Mouse (Mus musculus) adrenal gland, postnatal 36 days (tissue): ENCODE measurements at regions not wholly inside any gene's neighbourhood (a gene's known extent, or its start where the extent isn't known, plus 50 kb on each side); places are given as distances from the start of the nearest gene placed in this dataset.
A peak's percentile ranks its signal among the peaks of the same experiment; 100 is the strongest.
"Not testable (repeated sequence)": the region's sequence is repeated elsewhere in the genome, so short reads cannot be mapped to it uniquely, and the experiment has no call there.

ENCODE experiments used
- DNase-seq, 2 experiments: peaks; one replicate each; pipeline ENCODE4 v3.0.0; 2021; ENCODE audit warnings: mixed read lengths in 1 of 2

DNA sequence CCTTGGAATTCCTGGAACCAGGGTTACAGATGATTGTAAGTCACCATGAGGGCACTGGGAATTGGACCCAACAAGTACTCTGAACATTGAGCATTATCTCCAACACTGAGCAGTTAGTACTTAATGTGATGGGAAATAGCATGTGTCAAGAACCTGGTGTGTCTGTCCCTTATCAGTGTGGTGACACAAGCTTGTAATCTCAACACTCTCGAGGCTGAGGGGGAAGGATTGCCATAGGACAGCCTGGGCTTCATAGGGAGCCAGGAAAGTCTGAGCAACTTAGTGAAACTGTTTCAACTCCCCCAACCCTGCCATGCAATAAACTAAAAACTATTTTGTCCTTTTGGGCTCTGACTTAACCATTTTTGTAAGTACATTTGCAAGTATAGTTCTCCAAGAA is 100.0 kb downstream of the Wdr20rt start:
- DNase-seq = no peak

DNA sequence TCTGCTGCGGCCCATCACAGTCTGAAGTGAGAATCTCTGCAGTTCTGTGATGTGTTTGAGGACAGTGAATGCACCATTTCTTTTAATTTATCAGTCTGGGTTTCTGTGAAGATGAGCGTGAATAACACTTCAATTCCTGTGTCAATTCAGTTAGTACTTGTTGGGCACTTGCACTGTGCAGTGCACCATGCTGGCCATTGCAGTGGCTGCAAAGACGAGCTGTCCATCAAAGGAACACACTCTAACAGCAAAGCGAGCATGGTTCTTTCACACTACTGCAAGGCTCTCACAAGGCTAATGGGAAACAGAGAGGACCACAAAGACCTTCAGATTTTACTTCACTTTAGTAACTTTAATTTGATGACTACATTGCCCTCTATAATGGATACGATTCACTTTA is 103.2 kb downstream of the Wdr20rt start:
- no peak for DNase-seq

DNA sequence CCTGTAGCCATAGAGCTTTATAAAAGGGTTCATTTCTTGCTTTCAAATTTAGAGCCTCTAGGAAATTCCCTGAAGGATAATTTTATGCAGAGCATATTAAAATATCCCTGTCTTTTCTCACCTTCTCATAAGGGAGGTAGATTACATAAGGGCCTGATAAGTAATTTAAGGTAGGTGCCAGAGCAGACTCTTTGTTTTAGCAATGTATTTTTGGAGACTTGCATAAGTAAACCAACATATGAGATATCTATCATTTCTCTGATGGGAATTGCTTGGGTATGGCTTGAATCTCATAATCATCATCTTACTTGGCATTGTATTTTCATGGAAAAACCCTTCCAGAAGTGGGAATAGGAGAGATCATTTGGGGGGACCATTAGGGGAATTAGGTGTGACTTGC is 104.4 kb downstream of the Wdr20rt start:
- DNase-seq = no peak

DNA sequence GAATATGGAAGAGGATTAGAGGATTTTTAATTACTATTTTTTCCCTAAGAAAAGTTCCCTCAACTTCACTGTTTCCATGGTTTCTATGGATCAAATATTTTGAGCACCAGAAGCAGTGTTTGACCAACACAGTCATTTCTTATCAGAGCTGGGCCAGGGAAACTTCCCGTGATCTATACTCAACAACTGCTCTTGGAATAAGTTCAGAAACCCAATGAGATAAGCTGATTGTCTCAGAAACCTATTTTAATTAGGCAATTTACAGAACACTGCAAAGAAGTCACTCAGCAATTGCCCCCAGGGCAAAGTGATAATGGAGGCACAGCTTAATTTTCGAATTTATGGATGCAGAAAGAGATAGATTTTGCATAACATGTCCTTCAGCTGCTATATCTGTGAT is 114.7 kb downstream of the Wdr20rt start:
- no peak for DNase-seq

DNA sequence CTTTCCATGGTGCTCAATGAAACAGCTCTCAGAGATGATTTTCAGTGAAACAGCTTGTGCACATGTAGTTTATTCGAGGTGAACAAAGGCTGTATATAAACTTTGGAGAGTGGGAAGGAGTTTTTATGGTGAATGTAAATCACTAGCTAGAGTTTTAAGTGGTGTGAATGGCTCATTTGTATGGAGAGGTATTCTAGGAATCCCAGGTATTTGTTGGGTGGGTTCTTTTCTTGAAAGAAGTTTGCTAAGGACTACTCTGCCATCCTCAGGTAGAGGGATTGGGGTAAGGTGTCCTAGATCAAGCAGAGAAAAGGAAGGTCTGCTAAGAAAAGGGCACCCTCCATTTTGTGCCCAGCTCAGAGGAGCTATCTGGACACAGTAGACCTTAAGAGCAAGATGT is 121.9 kb downstream of the Wdr20rt start:
- no peak for DNase-seq

DNA sequence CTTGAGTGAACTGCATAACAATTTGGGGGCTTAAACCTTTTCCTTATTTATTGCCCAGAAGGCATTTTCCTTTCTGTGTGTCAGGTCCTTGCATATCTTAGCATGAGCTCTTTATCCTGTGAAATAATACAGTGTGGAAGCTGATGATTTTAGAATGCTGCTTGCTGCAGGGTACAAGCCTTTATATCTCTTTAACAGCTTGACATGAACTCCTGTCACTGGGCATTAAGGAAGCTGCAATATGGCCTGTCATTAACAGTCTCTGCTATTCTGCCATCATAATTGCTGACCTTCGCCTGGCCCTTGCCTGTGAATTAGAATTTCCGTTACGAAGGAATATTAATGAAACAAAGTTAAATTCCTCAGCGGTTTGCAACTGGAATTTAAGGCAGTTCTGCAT is 124.2 kb downstream of the Wdr20rt start:
- no peak for DNase-seq

DNA sequence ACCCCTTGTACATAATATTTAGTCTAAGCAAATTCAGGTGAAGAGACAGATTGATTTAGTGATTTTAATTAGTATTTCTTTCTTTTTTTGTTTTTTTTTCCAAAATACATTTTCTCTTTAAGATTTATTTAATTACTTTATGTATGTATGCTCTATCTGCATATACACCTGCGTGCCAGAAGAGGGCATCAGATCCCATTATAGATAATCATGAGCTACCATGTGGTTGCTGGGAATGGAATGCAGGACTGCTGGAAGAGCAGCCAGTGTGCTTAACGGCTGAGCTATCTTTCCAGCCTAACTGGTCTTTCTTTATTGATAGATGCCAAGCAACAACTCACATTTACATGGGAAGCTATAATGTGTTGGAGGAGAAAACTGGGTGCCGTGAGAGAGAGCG is 138.9 kb downstream of the Wdr20rt start:
- no peak for DNase-seq

DNA sequence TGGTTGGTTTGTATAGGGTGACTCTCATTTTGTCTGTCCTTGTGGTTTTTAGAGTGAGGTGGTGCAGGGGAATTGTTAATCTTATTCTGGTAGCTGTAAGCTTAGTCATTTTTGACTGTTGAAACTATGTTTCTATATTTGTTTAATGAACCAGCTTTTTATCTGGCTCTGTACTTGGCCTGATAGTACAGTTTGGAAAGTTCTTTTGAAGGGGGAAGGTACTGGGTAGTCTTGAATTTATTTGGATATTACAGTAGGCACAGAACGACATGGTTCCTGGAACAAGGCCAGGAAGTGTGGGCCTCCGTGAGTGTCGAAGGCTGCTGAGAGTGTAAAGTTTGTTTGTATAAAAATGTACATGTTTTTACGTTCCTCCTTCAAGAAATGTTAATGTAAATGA is 142.0 kb downstream of the Wdr20rt start:
- DNase-seq = no peak

DNA sequence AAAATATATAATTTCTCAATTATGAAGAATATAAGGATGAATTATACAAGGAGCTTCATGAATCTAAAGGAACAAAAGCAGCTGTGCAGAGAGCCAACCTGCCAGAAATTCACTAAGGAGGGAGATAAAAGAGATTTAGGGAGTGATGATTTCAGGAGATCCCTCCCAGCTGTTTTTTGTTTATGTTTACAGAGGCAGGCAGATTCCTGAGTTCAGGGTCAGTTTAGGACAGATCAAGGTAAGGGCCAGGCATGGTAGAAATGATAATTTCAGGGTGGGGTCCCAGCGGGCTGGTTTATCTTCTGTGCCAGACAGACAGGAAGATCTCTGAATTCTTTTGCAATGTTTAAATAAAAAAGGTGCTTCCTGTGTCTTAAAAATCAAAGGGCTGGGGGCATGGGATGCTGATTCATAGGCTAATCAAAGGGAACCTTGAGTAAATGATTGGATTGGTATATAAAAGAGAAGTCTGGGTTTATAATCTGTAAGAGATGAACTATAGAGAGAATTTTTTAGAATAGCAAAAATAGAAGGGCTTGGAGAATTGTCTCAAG is 142.6 kb downstream of the Wdr20rt start:
- DNase-seq = no peak

DNA sequence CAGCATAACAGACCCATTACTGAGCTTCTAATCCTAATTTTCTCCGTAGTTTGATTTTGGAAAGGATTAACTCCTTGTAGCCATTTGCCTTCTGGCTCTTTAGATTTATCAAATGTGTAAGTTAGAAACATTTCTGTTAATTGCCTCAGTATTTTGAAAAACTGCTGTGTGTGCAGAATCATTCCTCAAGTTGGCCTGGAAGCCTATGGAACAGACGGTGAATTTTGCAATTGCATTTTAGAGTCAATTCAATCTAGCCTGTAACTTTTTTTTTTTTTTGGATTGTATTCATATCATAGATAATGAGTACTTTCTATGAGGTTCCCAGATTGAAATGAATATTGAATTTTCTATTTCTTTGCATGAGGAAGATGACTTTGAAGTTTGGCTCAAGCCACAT is 146.3 kb downstream of the Wdr20rt start:
- DNase-seq = no peak

DNA sequence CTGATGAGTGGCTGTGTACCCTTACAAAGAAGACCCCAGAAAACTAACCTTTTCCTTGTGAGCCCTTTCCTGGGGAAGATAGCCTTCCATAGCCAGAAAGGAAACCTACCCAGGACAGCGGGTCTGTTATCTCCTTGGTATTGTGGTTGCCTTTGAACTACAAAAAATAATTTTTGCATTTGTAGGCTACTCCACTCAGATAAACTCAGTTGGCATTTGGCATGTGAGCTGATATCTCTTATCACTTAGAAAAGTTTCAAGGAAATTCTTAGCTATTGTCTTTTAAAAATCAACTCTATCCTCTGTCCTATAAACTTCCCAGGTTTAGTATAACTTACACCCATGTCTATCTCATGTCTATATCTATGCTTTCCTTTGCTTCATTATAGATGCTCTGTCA is 154.0 kb downstream of the Wdr20rt start:
- no peak for DNase-seq

DNA sequence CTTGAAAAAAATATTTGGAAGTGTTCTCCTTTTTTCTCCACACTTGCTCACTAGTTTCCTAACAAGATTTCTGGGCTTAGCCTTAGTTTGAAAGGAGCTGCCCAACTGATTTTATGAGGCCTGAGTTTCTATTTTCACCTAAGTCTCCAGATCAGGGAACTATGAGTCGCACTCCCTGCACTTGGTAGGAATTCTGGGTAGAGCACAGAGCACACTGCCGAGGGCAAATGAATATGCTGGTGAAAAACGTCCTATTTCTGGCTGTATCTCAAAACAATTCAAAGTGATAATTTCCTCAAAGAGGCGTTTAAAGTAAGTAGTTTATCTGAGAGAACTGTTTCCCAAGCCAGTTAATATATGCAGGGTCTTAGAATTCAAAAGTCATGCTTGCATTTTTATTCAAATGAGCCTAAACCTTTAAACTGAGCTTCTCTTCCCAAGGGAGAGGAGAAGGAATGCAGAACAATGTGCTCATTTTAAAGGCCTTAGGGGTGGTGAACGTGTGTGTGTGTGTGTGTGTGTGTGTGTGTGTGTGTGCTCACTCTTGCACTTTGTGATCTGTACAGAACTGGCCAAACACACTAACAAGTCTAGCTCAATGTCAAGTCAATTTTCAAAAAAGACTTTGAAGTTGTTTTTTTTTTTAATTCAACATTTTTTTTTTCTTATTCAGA is 156.9 kb downstream of the Wdr20rt start:
- no peak for DNase-seq

DNA sequence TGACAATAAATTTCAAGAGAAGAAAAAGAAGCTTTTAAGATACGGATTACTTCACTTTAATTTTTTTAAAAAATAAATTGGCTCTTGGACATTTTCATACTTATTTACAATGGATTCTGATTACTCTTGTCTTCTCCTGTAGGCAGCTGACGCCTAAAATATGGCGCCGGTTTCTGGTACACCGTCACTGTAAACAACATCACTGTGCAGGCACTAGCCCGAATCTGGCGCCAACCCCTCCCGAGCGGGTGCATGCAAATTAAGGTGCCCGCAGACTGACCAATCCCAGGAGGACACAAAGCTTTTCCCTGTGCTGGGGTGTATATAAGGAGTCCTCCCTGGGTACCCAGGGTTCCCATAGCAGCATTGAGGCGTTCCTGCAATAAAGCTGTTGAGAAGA is 157.5 kb downstream of the Wdr20rt start:
- not testable (repeated sequence) for DNase-seq

DNA sequence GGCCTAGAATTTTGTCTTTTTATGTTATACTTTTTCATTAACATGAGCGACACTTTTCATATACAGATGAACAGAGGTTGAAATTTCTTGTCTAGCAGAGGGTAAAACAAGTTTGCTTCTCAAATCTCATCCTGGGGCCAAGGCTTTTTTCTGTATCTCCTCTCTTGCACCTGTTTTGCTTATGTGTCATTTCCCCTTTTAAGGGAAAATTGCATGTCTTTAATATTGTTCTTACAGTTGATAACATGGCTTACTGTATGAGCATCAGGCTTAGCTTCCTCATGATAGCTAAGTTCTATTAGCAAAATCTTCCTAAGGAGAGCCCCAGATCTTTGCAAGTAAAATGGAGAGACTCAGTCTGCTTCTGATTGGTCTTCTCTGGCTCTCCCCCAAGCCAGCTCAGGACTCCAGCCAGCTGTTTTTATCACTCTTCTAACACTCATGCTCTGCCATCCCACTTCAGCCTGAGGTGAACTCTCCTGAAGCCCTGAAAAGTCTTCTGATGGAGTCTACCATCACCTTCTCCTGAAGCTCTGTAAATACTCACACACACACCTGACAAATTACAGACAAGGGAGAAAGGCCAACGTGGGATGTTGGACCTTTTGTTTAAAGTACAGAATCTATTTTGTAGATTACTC is 160.8 kb downstream of the Wdr20rt start:
- no peak for DNase-seq

DNA sequence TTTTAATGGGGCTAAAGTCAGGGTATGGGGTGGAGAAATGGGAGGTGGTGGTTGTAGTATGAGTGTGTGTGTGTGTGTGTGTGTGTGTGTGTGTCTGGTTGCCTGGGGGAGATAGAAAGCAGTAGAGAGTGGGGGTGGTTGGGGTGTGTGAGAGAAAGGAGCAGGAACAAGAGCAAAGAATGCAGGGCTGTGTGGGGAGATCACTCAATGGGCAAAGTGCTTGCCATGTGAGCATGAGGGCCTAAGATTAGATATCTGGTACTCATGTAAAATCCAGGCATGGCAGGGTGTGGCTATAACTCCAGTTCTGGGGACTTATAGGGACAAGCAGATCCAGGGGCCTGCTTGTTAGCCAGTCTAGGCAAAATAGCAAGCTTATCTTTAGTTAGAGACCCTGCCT is 161.7 kb downstream of the Wdr20rt start:
- DNase-seq = no peak

DNA sequence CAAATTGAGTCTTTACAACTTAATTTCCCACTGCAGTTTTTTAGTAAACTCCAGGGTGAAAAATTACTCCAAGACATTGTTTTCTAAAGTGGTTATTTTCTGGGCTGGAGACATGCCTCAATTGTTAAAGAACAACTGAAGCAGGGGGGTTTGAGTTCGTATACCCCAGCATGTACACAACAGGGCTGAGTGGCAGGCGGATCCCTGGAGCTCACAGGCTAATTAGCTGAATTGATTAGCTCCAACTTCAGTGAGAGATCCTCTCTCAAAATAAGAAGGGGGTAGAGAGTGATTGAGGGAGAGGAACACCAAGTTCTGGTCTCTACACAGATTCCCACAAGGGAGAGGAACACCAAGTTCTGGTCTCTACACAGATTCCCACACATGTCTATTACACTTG is 164.2 kb downstream of the Wdr20rt start:
- DNase-seq = no peak

DNA sequence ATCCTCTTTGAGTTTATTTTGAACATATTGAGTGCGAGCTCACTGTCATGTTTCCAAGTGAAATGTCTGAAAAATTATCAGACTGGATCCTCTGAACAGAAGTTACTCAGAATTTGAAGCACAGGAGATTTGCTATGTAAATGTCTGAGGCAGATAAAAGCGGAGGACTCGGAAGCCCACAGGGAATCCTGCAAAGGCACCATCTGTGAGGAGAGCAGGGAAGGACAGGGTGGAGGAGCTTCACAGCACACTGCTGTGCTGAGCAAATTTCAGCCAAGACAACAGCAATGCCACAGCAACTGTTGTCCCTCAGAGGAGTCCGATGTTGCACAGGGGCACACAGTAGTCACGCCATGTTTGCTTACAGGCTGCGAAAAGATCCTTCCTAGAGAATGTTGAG is 165.0 kb downstream of the Wdr20rt start:
- no peak for DNase-seq

DNA sequence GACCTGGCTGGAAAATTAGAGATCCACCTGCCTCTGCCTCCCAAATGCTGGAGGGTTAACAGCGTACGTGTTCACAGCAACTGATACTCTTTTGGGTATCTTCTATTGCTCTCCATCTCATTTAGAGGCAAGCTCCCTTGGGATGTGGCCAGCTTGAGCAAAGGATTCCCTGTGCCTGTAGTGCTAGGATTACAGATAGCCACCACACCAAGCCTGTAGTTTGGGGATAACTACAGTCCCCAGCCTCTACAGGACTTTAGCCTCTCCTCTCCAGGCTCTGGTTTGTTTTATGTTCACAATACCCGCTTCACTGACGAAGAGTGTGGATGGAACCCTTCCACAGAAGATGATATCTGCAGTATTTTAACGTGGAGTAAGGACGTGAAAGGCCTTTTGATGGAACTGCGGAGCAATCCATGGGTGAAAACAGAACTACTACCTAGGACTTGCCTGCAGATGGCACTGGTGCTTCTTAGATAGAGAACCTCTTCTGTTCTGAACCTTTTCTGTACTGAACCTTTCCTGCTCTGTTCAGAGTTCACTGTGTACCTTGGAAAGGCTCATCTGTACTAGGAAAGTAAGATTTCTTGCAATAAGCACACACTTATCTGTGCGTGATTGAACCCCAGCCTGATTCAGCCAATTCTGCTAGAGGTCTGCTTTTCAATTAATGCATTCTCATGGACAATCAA is 176.6 kb downstream of the Wdr20rt start:
- DNase-seq = peak; percentile 0 to 7

DNA sequence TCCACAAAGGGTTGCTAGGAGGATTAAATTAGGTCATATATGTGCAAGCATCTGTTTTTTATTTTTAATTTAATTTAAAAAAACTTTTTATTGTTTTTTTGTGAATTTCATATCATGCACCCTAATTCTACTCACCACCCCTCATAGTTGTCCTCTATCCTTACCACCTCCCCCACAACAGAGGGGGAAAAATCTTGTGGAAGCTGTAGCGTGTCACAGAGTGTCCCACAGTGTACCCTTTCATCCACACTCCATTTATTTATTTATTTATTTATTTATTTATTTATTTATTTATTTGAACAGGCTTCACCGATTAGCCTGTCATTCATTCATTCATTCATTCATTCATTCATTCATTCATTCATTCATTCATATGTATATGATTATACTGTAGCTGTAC is 177.8 kb downstream of the Wdr20rt start:
- DNase-seq = no peak

DNA sequence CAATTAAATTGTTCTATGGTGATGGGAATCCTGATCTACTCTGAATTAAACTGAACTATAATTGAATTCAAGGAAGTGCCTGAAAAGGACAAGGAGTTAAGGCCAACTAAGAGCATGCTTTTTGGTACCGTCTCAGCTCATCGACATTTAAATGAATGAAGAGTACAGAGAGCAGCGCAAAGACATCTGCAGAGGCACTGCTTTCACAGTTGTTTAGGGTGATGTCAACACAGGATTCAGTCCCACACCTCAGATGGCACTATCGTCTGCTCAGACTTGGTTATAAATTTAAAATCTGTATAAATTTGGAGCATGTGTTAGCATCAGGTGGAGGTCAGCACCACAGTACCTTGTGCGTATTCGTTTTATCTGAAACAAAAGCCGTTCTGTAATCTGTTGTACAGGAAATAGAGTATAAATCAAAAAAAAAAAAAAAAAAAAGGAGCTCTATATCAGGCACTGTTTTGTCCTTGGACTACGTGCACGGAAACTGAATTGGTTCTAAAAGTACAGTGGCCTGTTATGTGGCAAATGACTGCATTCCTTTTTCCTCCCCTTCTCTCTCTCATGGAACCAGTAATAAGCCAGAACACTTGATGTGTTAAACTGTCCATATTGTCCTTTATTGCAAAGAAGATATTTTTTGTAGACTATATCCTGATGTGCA is 187.8 kb downstream of the Wdr20rt start:
- DNase-seq = no peak

DNA sequence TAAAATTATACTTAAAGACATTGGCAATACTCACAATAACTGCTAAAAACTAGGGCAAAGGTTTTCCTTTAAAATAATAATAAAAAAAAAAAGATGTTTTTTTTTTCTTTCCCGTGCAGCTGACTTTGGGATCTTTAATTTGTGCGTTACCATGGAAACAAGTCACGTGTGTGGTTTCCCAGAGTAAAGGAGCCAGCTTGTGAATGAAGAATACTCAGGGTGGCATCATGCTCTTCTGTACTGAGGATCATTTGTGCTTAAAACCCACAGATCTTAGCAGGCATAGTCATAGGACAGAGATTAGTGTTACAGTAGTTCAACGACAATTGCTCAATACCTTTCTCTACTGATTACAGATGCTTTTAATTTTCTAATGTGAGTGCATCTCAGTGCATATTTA is 189.1 kb downstream of the Wdr20rt start:
- no peak for DNase-seq

DNA sequence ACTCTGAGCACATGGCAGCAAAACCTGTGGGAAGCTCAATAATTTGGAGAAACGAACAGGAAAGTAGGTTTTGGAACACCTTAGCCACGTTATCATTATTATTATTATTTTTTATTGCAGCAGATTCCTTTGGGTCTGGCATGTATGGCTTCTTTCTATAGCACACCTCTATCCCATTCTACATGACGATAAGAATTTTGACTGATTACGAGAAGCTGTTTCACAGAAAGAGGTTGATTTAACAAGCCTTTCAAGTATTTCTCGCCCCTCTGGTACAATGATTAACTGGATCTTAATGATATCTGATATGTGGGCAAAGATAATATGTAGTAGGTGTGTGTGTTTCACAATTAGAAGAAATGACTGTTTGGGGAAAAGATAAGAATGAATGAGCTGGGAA is 191.6 kb downstream of the Wdr20rt start:
- no peak for DNase-seq

DNA sequence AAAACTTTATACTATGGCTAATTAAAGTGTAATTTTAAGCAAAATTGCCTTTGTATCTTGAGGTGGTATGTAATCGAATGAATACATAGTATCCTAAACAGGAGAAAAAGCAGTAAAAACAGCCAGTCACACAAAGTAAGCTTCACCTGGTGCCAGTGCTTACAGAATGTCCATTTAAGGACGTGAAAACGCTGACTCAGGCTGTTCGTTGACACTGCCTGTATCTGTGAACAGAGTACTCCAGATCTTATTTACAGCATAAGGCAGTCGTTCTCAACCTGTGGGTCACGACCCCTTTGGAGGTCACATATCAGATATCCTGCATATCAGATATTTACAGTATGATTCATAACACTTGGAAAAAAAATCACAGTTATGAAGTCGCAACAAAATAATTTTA is 194.8 kb downstream of the Wdr20rt start:
- DNase-seq = no peak
